Mouse (Mus musculus) forebrain, postnatal 0 days (tissue): Measurements from ENCODE around the gene Scly. TPM values are rescaled to one million over a fixed set of nuclear protein-coding genes. Genes with fewer than 3 reads are reported as not detected.
A peak's percentile ranks its signal among the peaks of the same experiment; 100 is the strongest.

ENCODE experiments used
- ATAC-seq: fragments of 200-750 bp; cut with Nextera tagmentation; 2 replicates; pipeline ENCODE4 v1.8.0; 2017; ENCODE audit warnings: mild to moderate bottlenecking, moderate library complexity
- DNase-seq: peaks from one replicate; pipeline ENCODE4 v3.0.0-alpha.2; 2015
- H3K27ac ChIP-seq: fragments of 300-500 bp; sonication (generic); 2 replicates; pipeline ENCODE4 v1.5.1; 2014; ENCODE audit warnings: low read depth, mild to moderate bottlenecking, antibody characterized with exemption, low read length, moderate library complexity, mixed read lengths
- H3K27me3 ChIP-seq: fragments of 300-500 bp; sonication (generic); 2 replicates; pipeline ENCODE4 v1.6.1; 2014; ENCODE audit warnings: mild to moderate bottlenecking, low read length, mixed read lengths; ENCODE audit not compliant: insufficient read depth
- H3K36me3 ChIP-seq: fragments of 300-500 bp; sonication (generic); 2 replicates; pipeline ENCODE4 v1.6.1; 2014; ENCODE audit warnings: mild to moderate bottlenecking, moderate library complexity; ENCODE audit not compliant: insufficient read depth
- H3K4me1 ChIP-seq: fragments of 300-500 bp; sonication (generic); 2 replicates; pipeline ENCODE4 v1.6.1; 2014; ENCODE audit warnings: antibody characterized with exemption; ENCODE audit not compliant: insufficient read depth
- H3K4me2 ChIP-seq: fragments of 300-500 bp; sonication (generic); 2 replicates; pipeline ENCODE4 v1.6.1; 2014; ENCODE audit warnings: low read depth, mild to moderate bottlenecking, moderate library complexity
- H3K4me3 ChIP-seq: fragments of 300-500 bp; sonication (generic); 2 replicates; pipeline ENCODE4 v1.5.1; 2014; ENCODE audit warnings: low read depth, low read length, mixed read lengths
- H3K9ac ChIP-seq: fragments of 300-500 bp; sonication (generic); 2 replicates; pipeline ENCODE4 v1.6.1; 2014; ENCODE audit warnings: mild to moderate bottlenecking
- H3K9me3 ChIP-seq: fragments of 300-500 bp; sonication (generic); 2 replicates; pipeline ENCODE4 v1.6.1; 2016; ENCODE audit warnings: low read length
- CTCF ChIP-seq: sonication (generic); IDR thresholded peaks from 2 replicates; pipeline ENCODE4 v1.5.1; 2016; ENCODE audit warnings: antibody characterized with exemption, control low read depth, low read depth
- WGBS: fragments of 180-500 bp; shearing (Covaris S2); extraction: QIAGEN DNeasy Blood & Tissue Kit; methylation state at CpG from one replicate; pipeline ENCODE4 v1.1.7; 2014; 5-methylcytosine and 5-hydroxymethylcytosine counted together
- polyA plus RNA-seq: library from polyadenylated mRNA; unstranded; fragments of >200 nt; fragmentation: Nextera tagmentation; extraction: Ambion mirVana; gene quantifications from 2 replicates; pipeline ENCODE4 v1.2.1, GENCODE M21; 2015
- total RNA-seq: library from RNA; depleted of rRNA; stranded (reverse); fragments of >200 nt; gene quantifications from 2 replicates; pipeline ENCODE4 v1.2.3, GENCODE M21; 2014; rRNA removed

Gene Scly
- 6.7 and 8.7 TPM in 2 replicates for total RNA-seq
- 5.4 and 6.4 TPM in 2 replicates for polyA plus RNA-seq

DNA sequence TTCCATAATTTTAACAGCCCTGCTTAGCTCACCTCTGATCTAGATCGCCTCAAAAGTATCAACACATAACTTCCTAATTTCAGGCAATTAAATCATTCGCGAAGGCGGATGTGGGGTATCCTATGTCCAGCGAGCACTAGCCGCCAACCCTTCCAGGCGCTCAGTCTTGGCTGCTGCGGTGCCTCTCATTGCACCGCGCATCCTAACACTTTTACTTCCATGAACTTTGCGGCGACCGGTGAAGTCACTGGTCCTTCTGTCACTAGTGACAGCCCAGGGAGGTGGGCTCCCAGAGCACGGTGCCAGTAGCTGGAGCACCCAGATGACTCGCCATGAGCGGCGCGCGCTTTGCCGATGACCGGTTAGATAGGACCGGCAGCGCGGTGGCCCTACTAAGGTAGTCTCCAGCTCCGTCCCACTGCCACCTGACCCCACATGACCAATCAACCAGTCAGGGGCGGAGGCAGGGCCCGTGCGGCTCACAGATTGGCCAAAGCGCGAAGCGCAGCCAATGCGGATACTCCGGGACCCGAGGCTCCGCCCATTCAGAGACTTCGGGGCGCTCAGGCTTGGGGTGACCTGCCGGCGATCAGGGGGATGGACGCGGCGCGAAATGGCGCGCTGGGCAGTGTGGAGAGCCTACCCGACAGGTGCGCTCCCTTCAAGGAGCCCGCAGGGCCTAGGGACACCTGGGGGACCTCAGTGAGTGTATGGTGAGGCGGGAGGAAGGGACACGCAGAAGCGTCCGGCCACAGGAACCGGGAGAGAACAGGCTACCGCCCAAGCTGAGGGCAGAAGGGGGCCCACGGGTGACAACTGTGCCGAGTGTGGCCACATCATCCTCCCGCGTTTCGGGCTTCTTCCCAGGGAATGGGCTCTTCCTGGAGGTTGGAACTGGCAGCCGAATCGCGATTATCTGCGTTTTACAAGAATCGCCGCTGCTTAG is at the start of gene Scly:
Gene Scly, plus strand, starts transcription at position 540 of the 946 bp plus-strand sequence.
- DNase-seq, result peak; percentile 93
- TF ChIP-seq CTCF, result no peak; the same call in 1 of the 2 replicates

DNA sequence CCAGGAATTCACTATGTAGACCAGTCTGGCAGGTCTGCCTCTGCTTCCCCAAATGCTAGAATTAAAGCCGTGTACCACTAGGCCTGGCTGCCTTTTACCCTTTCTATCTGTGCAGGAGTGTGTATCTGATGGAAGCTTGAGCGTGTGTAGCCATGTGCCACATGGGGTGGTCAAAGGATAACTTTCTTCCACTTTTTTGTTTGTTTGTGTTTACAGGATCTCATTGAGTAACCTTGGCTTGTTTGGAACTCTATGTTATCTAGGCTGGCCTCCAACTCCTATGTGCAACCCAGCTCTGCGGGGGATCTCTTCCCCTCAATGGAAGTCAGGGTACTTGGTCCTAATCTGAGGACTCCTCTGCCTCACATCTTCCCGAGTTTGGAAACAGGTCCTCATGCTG is 49.2 kb upstream of the Scly start:
- H3K27ac ChIP-seq, result no peak overlapping the region
- no peaks in the 10 kb centered on the region for H3K9me3 ChIP-seq
- no peaks in the 10 kb centered on the region for H3K27me3 ChIP-seq
- peaks cover 12% of the 10 kb centered on the region; the same call in 1 of the 2 replicates for H3K4me1 ChIP-seq
- H3K36me3 ChIP-seq, result no peaks in the 10 kb centered on the region
- TF ChIP-seq CTCF, result no peak
- no peak overlapping the region for H3K4me3 ChIP-seq
- DNase-seq (no peak), ATAC-seq (no peak)
- no peak overlapping the region for H3K4me2 ChIP-seq
- no peak overlapping the region for H3K9ac ChIP-seq
- 53% methylated on average over 4 of the region's 4 CpGs for WGBS

More for the DNA sequence above, at the start of gene Scly:
- H3K4me3 ChIP-seq, result peak within 1 kb of the TSS; percentile 83
- no peaks in the 10 kb centered on the region for H3K36me3 ChIP-seq
- H3K9ac ChIP-seq, result peak within 1 kb of the TSS; percentile 68
- peak within 1 kb of the TSS; percentile 81 for H3K4me2 ChIP-seq
- WGBS, result under 1% methylated on average over 61 of the region's 65 CpGs
- H3K27me3 ChIP-seq, result no peaks in the 10 kb centered on the region
- ATAC-seq, result peak; percentile 100
- H3K9me3 ChIP-seq, result no peaks in the 10 kb centered on the region
- H3K27ac ChIP-seq, result no peak within 1 kb of the TSS
- H3K4me1 ChIP-seq, result no peaks in the 10 kb centered on the region

GRCm38 (mm10) chr1:91249564-91250414 is 48.3 kb upstream of the Scly start, which contains the start of gene Ube2f:
TSS of gene Ube2f (plus strand) at chr1:91250304.
- WGBS, result 1% methylated on average over 43 of the region's 43 CpGs
- H3K9me3 ChIP-seq, result no peaks in the 10 kb centered on the region
- DNase-seq (peak; percentile 96), ATAC-seq (peak; percentile 99)
- H3K27ac ChIP-seq, result peak within 1 kb of the TSS; percentile 86
- no peaks in the 10 kb centered on the region for H3K27me3 ChIP-seq
- H3K4me2 ChIP-seq, result peak within 1 kb of the TSS; percentile 71
- H3K9ac ChIP-seq, result peak within 1 kb of the TSS; percentile 88
- H3K36me3 ChIP-seq, result no peaks in the 10 kb centered on the region
- H3K4me1 ChIP-seq, result peaks cover 12% of the 10 kb centered on the region; the same call in 1 of the 2 replicates
- H3K4me3 ChIP-seq, result peak within 1 kb of the TSS; percentile 94
- peak; percentile 77 for TF ChIP-seq CTCF

DNA sequence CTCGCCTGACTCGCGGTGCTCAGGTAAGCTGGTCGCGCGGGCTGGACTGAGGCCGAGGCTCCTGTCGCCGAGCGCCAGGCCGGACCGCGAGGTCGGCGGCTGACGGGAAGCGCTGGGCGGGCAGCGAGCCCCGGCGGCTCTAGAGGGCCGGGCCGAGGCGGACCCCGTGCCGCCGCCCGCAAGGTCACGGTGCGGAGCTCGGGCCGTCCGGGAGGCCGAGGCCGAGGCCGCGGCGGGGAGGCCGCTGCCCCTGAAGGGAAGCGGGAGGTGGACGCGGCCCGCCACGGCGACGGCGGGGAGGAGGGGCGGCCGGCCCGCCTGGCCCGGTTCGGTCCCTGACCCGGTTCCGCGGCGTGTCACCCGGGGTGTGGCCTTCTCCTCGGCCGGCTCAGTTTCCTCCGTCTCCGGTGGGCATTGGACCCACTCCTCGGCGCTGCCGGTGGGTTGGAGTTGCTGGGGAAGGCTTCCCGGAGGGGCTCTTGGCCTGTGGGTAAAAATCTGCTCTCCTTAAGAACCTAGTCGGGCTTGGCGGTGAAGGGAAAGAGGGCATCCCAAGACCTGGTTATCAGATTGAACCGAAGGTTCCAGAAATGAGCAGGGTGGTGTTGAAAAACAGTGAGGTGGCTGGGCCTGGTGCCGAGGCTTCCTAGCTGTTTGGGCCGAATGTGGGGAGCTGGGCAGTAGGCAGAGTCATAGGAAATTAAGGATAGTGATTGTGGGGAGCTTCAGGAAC is 47.6 kb upstream of the Scly start:
- WGBS, result 4% methylated on average over 64 of the region's 70 CpGs
- peak overlapping the region; percentile 71 for H3K4me2 ChIP-seq
- peaks cover 12% of the 10 kb centered on the region; the same call in 1 of the 2 replicates for H3K4me1 ChIP-seq
- ATAC-seq, result peak; percentile 26
- H3K9ac ChIP-seq, result peak overlapping the region; percentile 88
- no peaks in the 10 kb centered on the region for H3K36me3 ChIP-seq
- DNase-seq, result peak; percentile 10
- H3K27me3 ChIP-seq, result no peaks in the 10 kb centered on the region
- no peaks in the 10 kb centered on the region for H3K9me3 ChIP-seq
- H3K27ac ChIP-seq, result peak overlapping the region; percentile 86
- peak overlapping the region; percentile 94 for H3K4me3 ChIP-seq
- TF ChIP-seq CTCF, result no peak

GRCm38 (mm10) chr1:91251148-91251650 is 46.9 kb upstream of the Scly start:
- H3K4me3 ChIP-seq, result peak overlapping the region; percentile 94
- H3K9me3 ChIP-seq, result no peaks in the 10 kb centered on the region
- no peaks in the 10 kb centered on the region for H3K36me3 ChIP-seq
- 52% methylated on average over 5 of the region's 5 CpGs for WGBS
- TF ChIP-seq CTCF, result no peak
- no peaks in the 10 kb centered on the region for H3K27me3 ChIP-seq
- ATAC-seq, result no peak
- peaks cover 12% of the 10 kb centered on the region; the same call in 1 of the 2 replicates for H3K4me1 ChIP-seq
- H3K27ac ChIP-seq, result no peak overlapping the region
- peak overlapping the region; percentile 71 for H3K4me2 ChIP-seq
- DNase-seq, result no peak
- H3K9ac ChIP-seq, result peak overlapping the region; percentile 88

- peak; percentile 48 for TF ChIP-seq CTCF
- no peaks in the 10 kb centered on the region for H3K36me3 ChIP-seq
- no peaks in the 10 kb centered on the region for H3K9me3 ChIP-seq
- H3K4me1 ChIP-seq, result peaks cover 12% of the 10 kb centered on the region; the same call in 1 of the 2 replicates
- 63% methylated on average over 8 of the region's 8 CpGs for WGBS
- ATAC-seq, result no peak
- H3K4me3 ChIP-seq, result 0 out of 2 replicates have a peak overlapping the region, but pooled peaks have one; percentile 3
- H3K27me3 ChIP-seq, result no peaks in the 10 kb centered on the region
- peak overlapping the region; percentile 71; the same call in 1 of the 2 replicates for H3K4me2 ChIP-seq
- DNase-seq, result no peak
- no peak overlapping the region for H3K27ac ChIP-seq
- no peak overlapping the region for H3K9ac ChIP-seq
These were observed 46.2 kb upstream of the Scly start for GRCm38 (mm10) chr1:91251927-91252326.
